Mouse (Mus musculus) embryonic fibroblast, embryonic 13.5 days (primary cell): ENCODE data around the gene Ergic1.

Experiments
- CTCF ChIP-seq: IDR thresholded peaks from 2 replicates; pipeline ENCODE4 v1.5.1; 2011; ENCODE audit warnings: mild to moderate bottlenecking, control low read depth, low read length, moderate library complexity, borderline replicate concordance; ENCODE audit not compliant: insufficient read depth
- POLR2A ChIP-seq: IDR thresholded peaks from 2 replicates; pipeline ENCODE4 v1.6.1; 2011; ENCODE audit warnings: low read depth, mild to moderate bottlenecking, control low read depth, low read length, moderate library complexity

GRCm38 (mm10) chr17:26635951-26636350, 74.7 kb downstream of the Ergic1 start:
- TF ChIP-seq CTCF (no peak), POLR2A (no peak)
